Mouse (Mus musculus) heart, embryonic 15.5 days (tissue): ENCODE measurements at regions not wholly inside any gene's neighbourhood (a gene's known extent, or its start where the extent isn't known, plus 50 kb on each side); places are given as distances from the start of the nearest gene placed in this dataset.

Experiments used
- ATAC-seq: fragments of 200-750 bp; cut with Nextera tagmentation; replicated peaks from 2 replicates; pipeline ENCODE4 v1.8.0; 2017; ENCODE audit warnings: low read depth, moderate TSS enrichment; ENCODE audit not compliant: insufficient number of reproducible peaks, insufficient read depth, low FRiP score
- H3K27ac ChIP-seq: fragments of 300-500 bp; sonication (generic); 2 replicates; pipeline ENCODE4 v1.5.1; 2015; ENCODE audit warnings: mild to moderate bottlenecking, inconsistent platforms
- H3K27me3 ChIP-seq: fragments of 300-500 bp; sonication (generic); 2 replicates; pipeline ENCODE4 v1.6.1; 2015; ENCODE audit warnings: inconsistent platforms
- H3K36me3 ChIP-seq: fragments of 300-500 bp; sonication (generic); 2 replicates; pipeline ENCODE4 v1.6.1; 2015; ENCODE audit warnings: mild to moderate bottlenecking, inconsistent platforms
- H3K4me1 ChIP-seq: fragments of 300-500 bp; sonication (generic); replicated peaks from 2 replicates; pipeline ENCODE4 v1.6.1; 2015; ENCODE audit warnings: inconsistent platforms
- H3K4me2 ChIP-seq: fragments of 300-500 bp; sonication (generic); 2 replicates; pipeline ENCODE4 v1.6.1; 2015; ENCODE audit warnings: inconsistent platforms, mild to moderate bottlenecking, moderate library complexity
- H3K4me3 ChIP-seq: fragments of 300-500 bp; sonication (generic); 2 replicates; pipeline ENCODE4 v1.5.1; 2015; ENCODE audit warnings: mild to moderate bottlenecking, inconsistent platforms
- H3K9ac ChIP-seq: fragments of 300-500 bp; sonication (generic); 2 replicates; pipeline ENCODE4 v1.6.1; 2015; ENCODE audit warnings: mild to moderate bottlenecking, inconsistent platforms
- H3K9me3 ChIP-seq: fragments of 300-500 bp; sonication (generic); replicated peaks from 2 replicates; pipeline ENCODE4 v1.6.1; 2016; ENCODE audit warnings: inconsistent platforms
- WGBS: fragments of 180-500 bp; shearing (Covaris S2); methylation state at CpG from one replicate; pipeline ENCODE4 v1.1.7; 2015; ENCODE audit warnings: mixed read lengths; 5-methylcytosine and 5-hydroxymethylcytosine counted together

DNA sequence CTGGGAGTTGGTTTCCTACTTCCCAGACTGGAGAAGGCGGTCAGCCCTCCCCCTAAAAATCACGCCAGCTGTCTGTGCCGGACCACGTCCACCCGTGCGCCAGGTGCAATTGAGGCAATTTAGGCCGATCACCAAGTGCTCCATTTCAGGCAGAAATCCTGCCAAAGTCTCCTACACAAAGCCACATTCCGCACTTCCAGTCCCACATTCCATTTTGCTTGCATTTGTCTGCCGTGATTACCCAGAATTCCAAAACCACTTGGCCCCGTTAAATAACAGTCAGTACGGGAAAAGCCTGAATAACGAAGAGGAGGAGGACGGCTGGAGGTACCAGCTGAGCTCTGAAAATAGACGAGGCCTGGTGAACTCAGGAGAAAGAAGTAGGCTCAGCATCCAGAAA is 167.1 kb upstream of the Srrm4 start:
- no peak for ATAC-seq
- H3K36me3 ChIP-seq: no peaks in the 10 kb centered on the region
- H3K4me3 ChIP-seq: no peak overlapping the region
- H3K9ac ChIP-seq: no peak overlapping the region
- H3K27ac ChIP-seq: no peak overlapping the region
- H3K4me2 ChIP-seq: no peak overlapping the region
- no peaks in the 10 kb centered on the region for H3K27me3 ChIP-seq
- no peaks in the 10 kb centered on the region for H3K9me3 ChIP-seq
- 70% methylated on average over 14 of the region's 14 CpGs for WGBS
- H3K4me1 ChIP-seq: no peaks in the 10 kb centered on the region

DNA sequence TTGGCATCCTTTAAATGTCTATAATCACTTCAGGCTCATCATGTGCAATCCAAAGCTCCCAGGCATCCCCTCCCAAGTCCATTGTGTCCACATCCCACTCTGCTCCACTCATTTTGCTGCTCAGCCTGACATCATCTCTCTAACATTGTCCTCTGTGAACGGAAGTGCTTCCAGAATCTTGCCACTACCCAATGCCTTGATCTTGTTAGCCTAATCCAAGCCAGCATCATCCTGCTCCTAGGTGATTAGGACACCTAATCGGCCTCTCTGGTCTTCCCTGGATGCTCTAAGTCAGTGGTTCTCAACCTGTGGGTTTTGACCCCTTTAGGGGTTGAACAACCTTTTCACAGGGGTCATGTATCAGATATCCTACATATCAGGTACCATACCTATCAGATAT is 161.3 kb upstream of the Srrm4 start:
- 66% methylated on average over 2 of the region's 2 CpGs for WGBS
- no peak overlapping the region for H3K4me3 ChIP-seq
- no peak for ATAC-seq
- H3K9me3 ChIP-seq: no peaks in the 10 kb centered on the region
- H3K4me2 ChIP-seq: no peak overlapping the region
- no peak overlapping the region for H3K9ac ChIP-seq
- H3K27me3 ChIP-seq: no peaks in the 10 kb centered on the region
- H3K27ac ChIP-seq: no peak overlapping the region
- H3K4me1 ChIP-seq: no peaks in the 10 kb centered on the region
- H3K36me3 ChIP-seq: no peaks in the 10 kb centered on the region

DNA sequence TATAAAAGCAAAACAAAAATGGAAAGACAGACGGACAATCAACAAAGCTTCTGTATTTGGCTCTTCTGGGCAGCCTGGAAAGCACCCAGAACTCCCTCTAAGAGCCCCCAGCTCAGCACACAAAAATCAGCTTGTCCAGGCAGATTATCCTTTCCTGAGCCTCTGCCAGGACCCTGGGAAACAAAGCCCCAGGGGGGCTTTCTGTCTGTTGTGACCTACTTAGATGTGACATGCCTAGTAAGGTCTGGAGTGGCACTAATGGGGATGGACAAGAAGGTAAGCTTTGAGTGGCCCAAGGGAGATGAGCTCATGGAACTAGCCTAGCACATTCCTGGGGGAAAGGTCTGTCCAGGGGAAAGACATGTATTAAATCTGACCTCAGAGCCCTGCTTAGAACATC is 160.5 kb upstream of the Srrm4 start:
- Histone ChIP-seq H3K4me3 (no peak overlapping the region), H3K9ac (no peak overlapping the region), H3K4me2 (no peak overlapping the region), H3K27ac (no peak overlapping the region), H3K9me3 (no peaks in the 10 kb centered on the region), H3K27me3 (no peaks in the 10 kb centered on the region), H3K4me1 (no peaks in the 10 kb centered on the region), H3K36me3 (no peaks in the 10 kb centered on the region)
- ATAC-seq: no peak
- 40% methylated on average over 1 of the region's 1 CpGs for WGBS

DNA sequence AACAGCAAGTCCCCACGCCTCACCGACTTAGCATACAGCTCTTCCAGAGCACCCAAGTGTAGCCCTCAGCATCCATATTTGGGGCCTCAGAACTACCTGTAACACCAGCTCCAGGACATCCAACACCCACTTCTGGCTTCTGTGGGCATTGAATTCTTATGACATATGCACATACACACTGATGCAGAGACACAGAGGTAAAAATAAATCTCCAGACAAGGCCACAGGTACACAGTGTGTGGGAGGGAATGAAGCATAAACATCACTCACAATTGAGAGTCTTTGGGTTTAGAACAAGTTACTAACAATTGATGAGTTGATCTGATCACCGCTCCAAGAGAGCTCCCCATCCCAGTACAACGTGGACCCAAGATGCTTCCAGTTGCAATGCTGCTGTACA is 154.2 kb upstream of the Srrm4 start:
- H3K9ac ChIP-seq: no peak overlapping the region
- 83% methylated on average over 4 of the region's 4 CpGs for WGBS

DNA sequence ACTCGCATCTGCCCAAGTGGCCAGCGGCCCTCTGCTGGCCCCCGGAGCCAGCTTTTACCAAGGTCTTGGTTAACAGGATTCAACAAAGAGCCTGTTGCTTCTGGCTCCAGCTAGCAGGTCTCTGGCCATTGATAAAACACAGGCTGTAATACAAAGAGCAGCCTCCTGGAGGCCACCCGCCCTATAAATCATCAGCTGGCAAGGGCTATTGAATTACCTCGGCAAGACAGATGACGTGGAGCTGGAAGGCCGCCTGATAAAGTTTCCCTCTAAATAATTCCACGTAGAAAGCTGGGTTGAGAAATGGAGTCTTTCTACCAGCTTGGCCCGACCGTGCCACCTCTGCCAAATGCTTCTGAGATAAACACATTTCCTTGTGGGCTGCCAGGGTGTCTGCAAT is 152.8 kb upstream of the Srrm4 start:
- no peaks in the 10 kb centered on the region for H3K27me3 ChIP-seq
- no peak for ATAC-seq
- H3K9ac ChIP-seq: no peak overlapping the region
- H3K36me3 ChIP-seq: no peaks in the 10 kb centered on the region
- no peaks in the 10 kb centered on the region for H3K4me1 ChIP-seq
- no peak overlapping the region for H3K27ac ChIP-seq
- H3K4me2 ChIP-seq: no peak overlapping the region
- WGBS: 43% methylated on average over 10 of the region's 10 CpGs
- H3K9me3 ChIP-seq: no peaks in the 10 kb centered on the region
- H3K4me3 ChIP-seq: no peak overlapping the region

More for the DNA sequence above, 154.2 kb upstream of the Srrm4 start:
- Histone ChIP-seq H3K4me1 (no peaks in the 10 kb centered on the region), H3K9me3 (no peaks in the 10 kb centered on the region), H3K27ac (no peak overlapping the region), H3K27me3 (no peaks in the 10 kb centered on the region), H3K4me2 (no peak overlapping the region), H3K4me3 (no peak overlapping the region), H3K36me3 (no peaks in the 10 kb centered on the region)
- ATAC-seq: no peak

DNA sequence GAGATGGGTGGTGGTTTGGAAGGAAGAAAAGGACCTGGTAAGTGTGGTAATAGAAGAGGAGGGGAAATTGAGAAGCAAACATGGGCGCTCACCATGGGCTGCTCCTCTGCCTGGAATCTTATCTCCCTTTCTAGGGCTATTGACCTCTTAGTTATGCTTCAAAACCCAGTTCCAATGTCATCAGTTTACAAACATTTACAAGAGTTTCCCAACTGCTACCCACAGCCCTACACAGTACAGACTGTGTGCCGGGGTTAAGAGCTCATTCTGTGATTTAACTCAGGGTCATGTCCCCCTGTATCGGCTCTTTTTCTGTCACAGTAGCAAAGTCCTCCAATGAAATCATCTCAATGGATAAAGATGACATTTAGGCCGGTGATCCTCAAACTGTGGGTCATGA is 144.0 kb upstream of the Srrm4 start:
- Histone ChIP-seq H3K4me3 (no peak overlapping the region), H3K27me3 (no peaks in the 10 kb centered on the region), H3K4me2 (no peak overlapping the region), H3K4me1 (no peaks in the 10 kb centered on the region), H3K27ac (no peak overlapping the region), H3K9ac (no peak overlapping the region), H3K36me3 (no peaks in the 10 kb centered on the region), H3K9me3 (no peaks in the 10 kb centered on the region)
- 69% methylated on average over 4 of the region's 4 CpGs for WGBS
- ATAC-seq: no peak

DNA sequence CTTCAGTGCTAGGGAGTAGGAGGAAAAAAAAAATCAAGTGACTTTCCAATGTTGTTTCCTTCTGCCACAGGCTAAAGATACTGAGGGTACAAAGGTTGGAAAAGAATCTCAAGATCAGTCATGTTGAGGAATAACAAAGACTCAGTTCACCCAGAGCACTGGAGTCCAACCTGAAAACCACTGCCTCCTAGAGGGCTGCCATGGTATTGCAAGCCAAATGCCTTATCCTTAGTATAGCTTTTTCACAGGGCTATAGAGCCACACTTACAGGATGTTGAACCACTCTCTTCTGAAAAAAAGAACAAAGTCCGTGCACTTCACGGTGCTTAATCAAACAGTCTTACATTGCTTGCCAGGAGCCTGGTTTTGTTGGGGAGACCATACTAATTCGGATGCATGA is 139.9 kb upstream of the Srrm4 start:
- no peak overlapping the region for H3K4me2 ChIP-seq
- ATAC-seq: no peak
- H3K27me3 ChIP-seq: no peaks in the 10 kb centered on the region
- WGBS: 84% methylated on average over 3 of the region's 3 CpGs
- no peak overlapping the region for H3K4me3 ChIP-seq
- no peaks in the 10 kb centered on the region for H3K36me3 ChIP-seq
- no peaks in the 10 kb centered on the region for H3K4me1 ChIP-seq
- no peak overlapping the region for H3K9ac ChIP-seq
- no peaks in the 10 kb centered on the region for H3K9me3 ChIP-seq
- no peak overlapping the region for H3K27ac ChIP-seq

DNA sequence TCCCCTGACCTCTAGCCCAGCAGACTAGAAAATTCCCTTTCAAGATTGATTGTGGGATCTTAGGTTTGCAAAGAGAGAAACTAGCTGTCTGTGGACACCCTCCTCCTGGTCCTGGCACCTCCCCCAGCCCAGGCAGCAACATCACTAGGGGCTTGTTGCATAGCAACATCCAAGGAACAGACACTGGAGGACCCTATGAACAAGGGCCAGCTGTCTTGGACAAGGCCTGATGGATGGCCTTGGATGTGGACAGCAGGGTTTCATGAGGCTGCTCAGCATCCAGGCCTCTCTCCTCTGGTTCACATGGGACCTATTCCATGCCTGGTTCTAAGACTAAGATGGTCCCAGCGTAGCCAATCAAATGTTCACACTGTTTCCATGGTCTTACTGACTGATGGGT is 127.6 kb upstream of the Srrm4 start:
- no peak overlapping the region for H3K4me3 ChIP-seq
- no peak overlapping the region for H3K9ac ChIP-seq
- H3K27ac ChIP-seq: no peak overlapping the region
- H3K27me3 ChIP-seq: no peaks in the 10 kb centered on the region
- H3K9me3 ChIP-seq: no peaks in the 10 kb centered on the region
- H3K4me1 ChIP-seq: no peaks in the 10 kb centered on the region
- 58% methylated on average over 1 of the region's 1 CpGs for WGBS
- no peaks in the 10 kb centered on the region for H3K36me3 ChIP-seq
- no peak for ATAC-seq
- no peak overlapping the region for H3K4me2 ChIP-seq

DNA sequence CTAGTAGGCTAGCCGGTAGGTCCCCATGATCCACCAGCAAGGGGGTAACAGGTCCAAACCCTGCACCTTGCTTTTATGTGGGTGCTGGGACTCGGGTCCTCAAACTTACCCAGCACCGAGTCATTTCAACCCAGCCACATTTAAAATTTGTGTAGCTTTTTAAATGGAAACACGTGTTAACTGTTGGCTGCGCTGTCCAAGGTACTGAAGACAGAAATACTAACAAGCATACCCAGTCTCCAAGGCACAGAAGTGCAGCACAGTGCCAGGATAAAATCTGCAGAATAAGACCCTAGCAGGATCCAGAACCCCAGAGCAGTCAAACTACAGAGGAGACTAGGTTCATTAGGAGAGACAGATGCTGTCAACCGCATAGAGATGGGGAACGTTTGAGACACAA is 122.6 kb upstream of the Srrm4 start:
- no peaks in the 10 kb centered on the region for H3K36me3 ChIP-seq
- no peaks in the 10 kb centered on the region for H3K9me3 ChIP-seq
- no peak overlapping the region for H3K27ac ChIP-seq
- WGBS: 32% methylated on average over 7 of the region's 7 CpGs
- H3K4me2 ChIP-seq: no peak overlapping the region
- H3K9ac ChIP-seq: no peak overlapping the region
- ATAC-seq: no peak
- H3K27me3 ChIP-seq: no peaks in the 10 kb centered on the region
- no peaks in the 10 kb centered on the region for H3K4me1 ChIP-seq
- H3K4me3 ChIP-seq: no peak overlapping the region

DNA sequence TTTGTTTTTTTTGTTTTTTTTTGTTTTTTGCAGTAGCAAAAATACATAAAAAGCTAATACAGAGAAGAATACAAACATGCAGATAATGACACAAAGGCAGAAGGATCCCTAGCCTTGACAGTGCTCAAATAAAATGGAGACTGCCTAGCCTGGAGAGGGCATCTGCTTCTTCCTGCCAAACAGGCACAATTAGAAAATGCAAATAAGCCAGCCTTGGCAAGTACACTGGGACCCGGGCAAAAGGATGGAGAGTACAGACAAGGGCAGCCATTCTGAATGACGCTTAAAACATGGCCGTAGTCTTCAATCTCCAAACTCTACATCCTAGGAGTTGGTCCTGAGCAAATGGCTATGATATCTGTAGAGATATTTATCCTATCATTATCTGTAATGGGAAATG is 120.4 kb upstream of the Srrm4 start:
- H3K4me2 ChIP-seq: no peak overlapping the region
- no peaks in the 10 kb centered on the region for H3K9me3 ChIP-seq
- no peak overlapping the region for H3K4me3 ChIP-seq
- ATAC-seq: no peak
- H3K27me3 ChIP-seq: no peaks in the 10 kb centered on the region
- no peaks in the 10 kb centered on the region for H3K4me1 ChIP-seq
- WGBS: 81% methylated on average over 3 of the region's 3 CpGs
- H3K27ac ChIP-seq: no peak overlapping the region
- no peak overlapping the region for H3K9ac ChIP-seq
- no peaks in the 10 kb centered on the region for H3K36me3 ChIP-seq

DNA sequence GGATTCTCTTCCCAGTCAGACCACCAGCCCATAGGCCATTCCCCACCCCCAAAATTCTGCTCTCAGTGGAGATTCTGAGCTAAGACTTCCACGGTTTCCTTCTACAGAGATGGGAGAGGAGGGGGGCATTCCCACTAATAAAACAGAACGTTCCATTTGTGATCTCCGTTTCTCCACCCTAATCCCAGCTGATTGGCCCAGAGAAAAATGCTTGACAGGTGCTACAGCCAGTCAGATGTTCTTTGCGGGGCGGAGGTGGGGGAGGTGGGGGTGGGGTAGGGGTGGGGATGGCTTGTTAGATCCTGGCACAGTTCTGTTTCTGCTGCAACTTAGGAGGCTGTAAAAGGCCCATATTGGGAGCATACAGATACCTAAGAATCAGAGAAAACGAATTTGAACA is 116.9 kb upstream of the Srrm4 start:
- no peak overlapping the region for H3K4me2 ChIP-seq
- H3K4me1 ChIP-seq: no peaks in the 10 kb centered on the region
- 33% methylated on average over 6 of the region's 6 CpGs for WGBS
- no peaks in the 10 kb centered on the region for H3K9me3 ChIP-seq
- no peak overlapping the region for H3K9ac ChIP-seq
- no peak overlapping the region for H3K4me3 ChIP-seq
- H3K27me3 ChIP-seq: no peaks in the 10 kb centered on the region
- no peak overlapping the region for H3K27ac ChIP-seq
- no peaks in the 10 kb centered on the region for H3K36me3 ChIP-seq
- no peak for ATAC-seq

DNA sequence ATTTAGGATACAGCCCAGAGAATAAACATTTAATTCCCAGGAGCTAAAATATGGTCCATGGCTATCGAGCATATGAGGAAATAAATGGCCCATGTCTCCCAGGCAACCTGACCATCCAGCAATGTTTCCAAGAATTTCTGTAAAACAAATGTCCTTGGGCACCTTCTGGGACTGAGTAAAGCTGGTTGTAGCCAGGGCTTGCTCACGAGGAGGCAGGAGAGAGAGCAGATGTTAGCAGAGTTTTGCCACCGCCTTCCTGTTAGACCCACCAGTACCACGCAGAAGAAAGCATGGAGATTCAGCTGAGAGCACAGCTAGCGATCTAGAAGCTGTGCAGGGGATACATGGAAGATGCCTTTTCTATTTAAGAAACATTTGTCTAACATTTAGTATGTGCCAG is 70.8 kb upstream of the Srrm4 start:
- H3K27me3 ChIP-seq: no peaks in the 10 kb centered on the region
- H3K27ac ChIP-seq: no peak overlapping the region

DNA sequence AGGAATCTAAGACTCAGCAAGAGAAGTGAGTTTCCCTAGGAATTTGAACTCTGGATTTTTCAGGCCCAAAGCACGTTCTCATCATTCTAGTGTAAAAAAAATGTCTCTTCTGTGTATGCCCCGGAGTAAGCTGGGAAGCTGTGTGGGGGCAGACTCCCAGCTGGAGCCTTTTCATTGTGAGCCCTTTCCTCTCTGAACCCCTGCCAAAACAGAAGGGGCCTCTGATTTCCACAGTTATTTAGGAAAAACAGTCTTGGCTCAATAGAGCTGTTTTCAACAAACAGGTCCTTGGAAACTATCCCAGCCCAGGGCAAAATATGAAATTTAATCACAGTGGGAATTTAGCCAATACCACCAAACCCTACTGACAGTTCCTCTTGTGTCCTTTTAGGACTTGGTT is 70.2 kb upstream of the Srrm4 start:
- Histone ChIP-seq H3K4me2 (no peak overlapping the region), H3K27ac (no peak overlapping the region), H3K4me1 (no peaks in the 10 kb centered on the region), H3K9me3 (no peaks in the 10 kb centered on the region), H3K9ac (no peak overlapping the region), H3K36me3 (no peaks in the 10 kb centered on the region), H3K27me3 (no peaks in the 10 kb centered on the region), H3K4me3 (no peak overlapping the region)
- ATAC-seq: no peak
- WGBS: 58% methylated on average over 2 of the region's 2 CpGs

More for the DNA sequence above, 70.8 kb upstream of the Srrm4 start:
- 70% methylated on average over 5 of the region's 5 CpGs for WGBS
- Histone ChIP-seq H3K36me3 (no peaks in the 10 kb centered on the region), H3K4me1 (no peaks in the 10 kb centered on the region), H3K4me2 (no peak overlapping the region), H3K4me3 (no peak overlapping the region), H3K9me3 (no peaks in the 10 kb centered on the region), H3K9ac (no peak overlapping the region)
- no peak for ATAC-seq
